Mouse (Mus musculus) bone marrow macrophage, adult 2 months (primary cell): Measurements from ENCODE around the gene Mprip.

ENCODE experiments used
- CTCF ChIP-seq: IDR thresholded peaks from 2 replicates; pipeline ENCODE4 v1.5.1; 2012; ENCODE audit warnings: low read depth, mild to moderate bottlenecking, low read length, moderate library complexity
- POLR2A ChIP-seq: IDR thresholded peaks from 2 replicates; pipeline ENCODE4 v1.6.1; 2012; ENCODE audit warnings: mild to moderate bottlenecking, low read depth, low read length, borderline replicate concordance

GRCm38 (mm10) chr11:59680111-59680510 lies 19.0 kb downstream of the Mprip start:
- no peak for TF ChIP-seq POLR2A
- no peak for TF ChIP-seq CTCF
